Mouse (Mus musculus) thymus, postnatal 10 days (tissue): Measurements from ENCODE around the gene Mpig6b.

Source experiments
- DNase-seq, 2 experiments: peaks; one replicate each; pipeline ENCODE4 v3.0.0; 2021; ENCODE audit warnings: low spot score in 2 of 2

Mpig6b gene

DNA sequence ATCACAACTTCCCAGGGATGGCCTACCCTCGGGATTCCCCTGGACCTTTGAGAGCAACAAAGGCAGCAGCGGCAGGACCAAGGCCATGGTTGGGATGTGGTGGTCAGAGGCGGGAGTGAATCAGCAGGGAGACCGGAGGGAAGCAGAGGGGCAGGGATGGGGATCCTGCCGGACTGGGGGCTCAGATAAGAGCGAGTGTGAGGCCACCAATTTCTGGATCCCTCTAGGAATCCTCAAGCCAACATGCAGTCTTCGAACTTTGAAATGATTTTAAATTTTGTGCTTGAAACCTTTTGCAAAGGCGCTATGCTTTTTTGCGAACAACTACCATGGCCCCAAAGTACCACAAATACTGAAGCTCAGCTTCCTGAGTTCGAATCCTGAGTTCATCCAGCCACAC is at the start of gene Mpig6b:
TSS of gene Mpig6b (minus strand) at position 101 of the 400 bp plus-strand sequence.
- DNase-seq: no peak

DNA sequence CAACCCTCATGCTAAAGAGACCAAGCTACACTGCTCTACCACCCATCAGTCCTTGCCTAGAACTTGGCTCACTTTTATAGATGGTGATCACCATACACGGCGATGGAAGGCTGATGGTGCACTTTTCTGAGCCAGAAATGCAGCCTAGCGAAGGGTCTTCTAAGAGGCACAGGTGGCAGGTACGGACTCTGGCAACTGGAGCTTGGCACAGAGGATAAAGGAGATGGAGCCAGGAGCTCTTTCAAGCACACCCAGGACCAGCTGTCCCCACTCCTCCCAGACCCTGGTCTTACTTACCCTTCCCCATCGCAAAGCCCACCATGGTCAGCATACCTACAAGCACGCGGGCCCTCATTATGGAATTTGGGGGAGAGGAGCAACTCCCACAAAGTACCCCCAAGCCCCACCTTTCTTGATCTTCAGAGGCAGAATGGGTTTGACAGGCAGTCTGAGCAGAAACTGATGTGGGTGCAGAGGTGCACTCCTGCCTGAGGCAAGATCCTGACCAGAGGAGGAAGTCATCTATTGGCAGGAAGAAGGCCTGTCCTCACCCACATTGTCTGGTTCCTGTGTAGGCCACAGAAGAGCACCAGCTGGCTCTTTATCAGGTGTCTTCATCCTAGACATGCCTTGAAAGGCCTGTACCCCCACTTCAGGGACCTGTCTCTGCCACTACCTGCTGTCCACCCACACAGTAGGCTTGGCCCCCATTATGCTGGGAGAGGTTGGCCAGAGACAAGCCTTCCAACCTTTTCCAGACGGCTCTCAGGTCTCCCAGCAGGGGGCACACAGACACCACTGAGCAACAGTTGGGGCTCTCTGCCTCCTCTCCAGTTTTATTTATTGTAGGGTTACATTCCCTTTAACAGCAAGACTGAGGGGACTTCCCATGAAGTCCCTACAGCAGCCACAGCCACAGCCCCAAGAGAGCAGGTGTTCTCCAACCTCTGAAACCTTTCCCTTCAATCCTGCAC is 49.3 kb upstream of the Mpig6b start, which contains the start of gene Ly6g5b:
TSS of gene Ly6g5b (minus strand) at position 383 of the 974 bp plus-strand sequence.
- DNase-seq: peak; percentile 32 to 61

- DNase-seq: no peak
Observed at GRCm38 (mm10) chr17:35111774-35112173, 45.8 kb upstream of the Mpig6b start.

DNA sequence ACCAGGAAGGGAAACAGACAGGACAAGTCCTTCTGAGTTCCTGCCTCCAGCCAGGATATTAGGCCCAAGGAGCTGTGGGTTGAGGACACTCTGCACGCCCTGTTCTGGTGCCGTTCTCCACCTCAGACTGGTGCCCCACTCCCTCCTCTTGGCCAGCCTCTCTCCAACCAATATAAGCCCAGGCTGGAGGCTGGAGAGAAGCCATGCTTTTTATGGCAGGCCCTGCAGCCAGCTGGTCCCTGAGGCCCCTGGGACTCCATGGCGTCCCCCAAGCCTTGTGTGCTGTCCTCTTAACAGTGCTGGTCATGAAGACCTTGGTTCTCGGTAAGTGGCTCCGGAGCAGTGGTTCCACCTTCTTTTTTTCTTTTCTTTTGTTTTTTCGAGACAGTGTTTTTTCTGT is 42.1 kb upstream of the Mpig6b start, which contains the start of gene Ly6g5c:
TSS of gene Ly6g5c (plus strand) at position 183 of the 400 bp plus-strand sequence.
- no peak for DNase-seq

DNA sequence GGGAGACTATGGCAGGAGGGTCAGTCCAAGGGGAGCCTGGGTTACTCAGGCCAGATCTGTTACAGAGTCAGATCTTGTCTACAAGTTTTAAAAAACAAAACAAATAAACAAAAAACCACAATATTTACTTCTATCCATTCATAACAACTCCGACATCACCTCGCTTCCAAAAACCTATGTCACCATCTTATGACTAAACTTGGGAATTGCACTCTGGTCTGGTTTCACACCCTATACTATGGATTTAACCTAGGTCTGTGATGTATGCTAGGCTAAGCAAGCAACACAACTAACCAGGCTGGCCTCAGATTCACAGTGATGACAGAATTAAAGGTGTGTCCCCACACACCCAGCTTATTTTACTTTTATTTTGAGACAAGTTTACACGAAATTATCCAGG is 40.5 kb upstream of the Mpig6b start:
- DNase-seq: no peak

DNA sequence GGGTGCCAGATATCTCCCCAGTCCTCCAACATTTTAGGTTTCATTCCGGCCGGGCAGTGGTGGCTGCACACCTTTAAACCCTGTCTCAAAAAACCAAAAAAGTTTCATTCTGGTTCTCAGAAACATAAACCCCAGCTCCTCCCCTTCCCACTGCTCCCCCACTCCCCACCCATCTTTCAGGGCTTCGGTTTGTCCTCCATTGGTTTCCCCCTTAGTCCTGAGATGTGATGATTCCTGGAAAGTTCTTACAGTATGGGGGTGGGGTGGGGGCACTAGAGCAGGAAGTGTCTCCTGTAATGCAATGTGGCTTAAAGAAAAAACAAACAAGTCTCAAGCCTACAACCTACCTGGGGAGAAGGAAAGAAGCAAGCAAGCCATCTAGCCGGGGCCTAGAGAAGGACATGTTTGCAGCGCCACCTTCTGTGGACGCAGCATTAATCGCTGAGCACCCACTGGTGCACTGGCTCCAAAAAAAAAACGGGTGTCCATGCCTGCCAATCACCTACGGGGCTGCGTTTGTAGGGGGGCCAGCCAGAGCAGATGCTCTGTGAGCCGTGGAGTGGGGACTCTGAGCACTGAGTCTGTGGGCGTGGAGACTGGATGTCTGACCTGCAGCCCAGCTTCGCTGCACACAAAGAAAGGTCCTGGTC is 39.9 kb upstream of the Mpig6b start:
- peak in 1 of 2 experiments; percentile 39 for DNase-seq

- DNase-seq: no peak
Observed at GRCm38 (mm10) chr17:35104754-35105153, 38.8 kb upstream of the Mpig6b start.

GRCm38 (mm10) chr17:35104079-35104478 is 38.1 kb upstream of the Mpig6b start:
- no peak for DNase-seq

DNA sequence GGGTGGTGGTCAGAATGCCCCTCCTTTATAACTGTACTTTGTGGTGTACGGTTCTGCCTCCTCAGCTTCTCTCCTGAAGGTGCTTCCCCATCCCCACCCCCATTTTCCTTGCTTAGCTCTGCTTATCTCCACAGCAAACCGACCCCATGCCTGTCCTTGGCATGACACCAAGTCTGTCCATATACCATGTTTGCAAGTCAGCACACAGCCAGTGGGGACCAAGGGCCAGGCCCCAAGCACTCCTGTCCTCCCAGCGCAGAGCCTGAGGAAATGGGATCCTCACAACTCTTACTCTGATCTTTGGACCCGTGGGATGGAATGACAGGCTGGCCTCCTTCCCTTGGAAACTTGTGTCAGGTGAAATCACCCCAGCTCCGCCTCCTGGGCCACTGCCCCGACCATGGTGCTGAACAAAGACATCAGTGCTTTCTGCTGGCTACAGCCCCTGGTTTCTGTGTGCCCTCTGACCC is 37.3 kb upstream of the Mpig6b start:
- DNase-seq: no peak

DNA sequence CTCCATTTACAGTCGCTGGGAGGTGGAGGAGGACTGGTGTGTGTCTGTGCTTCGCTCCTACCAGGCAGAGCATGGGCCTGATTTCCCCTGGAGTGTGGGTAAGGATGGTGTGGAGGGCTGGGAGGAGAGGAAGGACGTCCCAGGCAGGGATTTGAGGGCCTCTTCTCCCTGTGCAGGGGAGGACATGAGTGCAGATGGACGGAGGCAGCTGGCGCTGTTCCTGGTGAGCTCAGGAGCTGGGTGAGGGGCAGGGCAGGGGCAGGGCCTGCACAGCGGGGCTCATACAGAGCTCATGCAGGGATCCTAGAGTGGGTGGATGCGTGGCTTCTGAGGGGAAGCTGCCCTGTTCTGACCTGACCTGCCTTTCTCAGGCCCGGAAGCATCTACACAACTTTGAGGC is 36.3 kb upstream of the Mpig6b start:
- DNase-seq: no peak

DNA sequence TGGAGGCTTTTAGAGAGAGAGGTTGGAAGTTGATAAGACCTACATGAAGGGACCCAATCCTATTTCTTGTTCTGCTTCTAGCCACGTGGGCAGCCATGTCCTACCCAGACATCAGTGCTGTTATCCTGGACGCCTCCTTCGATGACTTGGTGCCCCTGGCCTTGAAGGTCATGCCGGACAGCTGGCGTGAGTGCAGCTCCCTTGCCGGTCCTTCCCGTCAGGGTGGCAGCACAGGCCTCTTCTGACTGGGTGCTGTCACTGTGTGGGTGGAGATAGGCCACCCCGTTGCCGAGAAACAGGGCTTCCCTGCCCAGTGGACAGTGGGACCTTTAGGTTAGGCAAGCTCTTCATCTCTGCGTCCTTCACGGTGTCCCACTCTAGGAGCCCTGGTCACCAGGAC is 35.2 kb upstream of the Mpig6b start:
- no peak for DNase-seq

DNA sequence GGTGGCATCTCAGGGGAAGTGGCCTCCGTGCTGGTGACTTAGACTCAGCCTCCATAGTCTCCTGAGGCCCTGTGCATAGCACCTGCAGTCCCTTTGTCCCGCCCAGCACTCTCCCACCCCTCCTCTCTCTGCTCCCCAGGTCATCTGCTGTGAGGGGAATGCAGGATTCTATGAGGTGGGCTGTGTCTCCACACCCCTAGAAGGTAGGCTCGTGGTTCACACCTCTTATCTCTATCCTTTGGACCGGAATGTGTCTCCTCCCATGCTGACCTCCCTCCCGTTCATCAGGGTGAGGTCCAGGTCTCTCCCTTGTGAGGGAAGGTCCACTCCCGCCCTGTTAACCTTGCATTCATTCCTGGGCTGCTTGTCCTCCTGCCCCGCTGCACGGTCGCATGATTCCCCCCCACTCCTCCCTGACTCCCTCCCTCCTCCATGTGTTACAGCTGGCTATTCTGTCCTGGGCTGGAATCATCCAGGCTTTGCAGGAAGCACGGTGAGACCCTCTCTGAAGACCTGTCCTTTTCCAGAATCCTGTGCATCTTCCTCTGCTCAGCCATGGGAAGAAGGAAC is 34.3 kb upstream of the Mpig6b start:
- DNase-seq: no peak

GRCm38 (mm10) chr17:35097164-35097655 is 31.2 kb upstream of the Mpig6b start:
- DNase-seq: no peak

GRCm38 (mm10) chr17:35096597-35096996 is 30.6 kb upstream of the Mpig6b start:
- no peak for DNase-seq

- DNase-seq: no peak
Observed at GRCm38 (mm10) chr17:35094475-35095365, 28.7 kb upstream of the Mpig6b start.

- DNase-seq: no peak
Observed at GRCm38 (mm10) chr17:35092403-35093198, 26.6 kb upstream of the Mpig6b start.

DNA sequence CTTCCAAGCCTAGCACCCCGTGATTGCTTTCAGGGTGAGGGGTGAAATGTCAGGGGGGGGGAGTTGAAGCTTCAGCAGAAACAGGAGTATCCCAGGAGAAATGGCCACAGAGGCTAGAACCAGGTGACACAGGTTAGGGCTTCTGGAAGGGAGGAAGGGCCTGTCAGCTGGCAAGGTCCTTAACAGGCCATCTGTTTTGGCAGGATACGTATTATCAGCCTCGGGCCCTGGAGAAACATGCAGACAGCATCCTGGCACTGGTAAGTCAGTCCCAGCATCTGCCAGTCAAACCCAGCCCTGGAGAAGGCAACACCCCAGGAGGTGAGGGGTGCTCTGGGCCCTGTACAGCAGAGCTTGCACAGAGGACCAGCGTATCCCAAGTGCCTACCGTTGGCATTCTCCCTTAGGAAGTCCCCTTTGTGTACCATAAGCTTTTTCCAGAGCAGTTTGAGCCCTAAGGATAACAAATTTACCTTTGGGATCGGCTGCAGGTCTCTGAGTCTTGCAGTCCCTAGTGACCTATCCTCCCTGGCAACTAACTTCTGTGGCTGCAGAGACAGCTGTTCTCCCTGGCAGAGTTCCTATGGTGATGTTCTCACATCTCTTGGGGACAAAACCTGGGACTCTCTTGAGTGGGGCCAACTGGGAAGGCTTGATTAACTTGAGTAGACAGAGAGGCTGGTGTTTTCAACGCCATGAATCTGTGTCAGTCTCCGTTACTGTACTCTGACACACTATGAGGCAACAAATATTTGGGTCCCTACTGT is 24.4 kb upstream of the Mpig6b start:
- DNase-seq: no peak

GRCm38 (mm10) chr17:35088825-35089644 is 23.1 kb upstream of the Mpig6b start, which contains the start of gene Abhd16a:
TSS of gene Abhd16a (plus strand) at chr17:35089263.
- DNase-seq: peak; percentile 88 to 94
